Comparison of ENCODE assay signal across 14 mouse cellular contexts in the genomic region with DNA sequence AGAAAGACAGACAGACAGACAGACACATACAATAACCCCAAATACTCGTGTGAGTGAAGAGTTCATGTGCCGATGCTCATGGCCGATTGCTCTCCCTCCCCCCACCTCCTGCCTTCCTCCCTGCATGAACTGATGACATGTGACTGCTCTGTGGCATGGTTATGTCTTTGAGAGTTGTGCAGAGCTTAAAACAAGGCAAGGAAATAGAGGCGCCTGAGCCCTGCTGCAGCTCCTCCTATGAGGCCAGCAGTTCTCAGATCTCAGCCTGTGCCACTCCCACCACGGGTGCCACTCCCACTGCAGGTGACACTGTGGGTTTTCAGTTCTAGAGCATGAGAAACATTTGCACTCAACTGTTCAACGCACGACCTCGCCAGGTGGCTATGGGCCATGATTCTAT.
DNase-seq lines count a peak whose midpoint lies in the region; ATAC-seq lines count a peak whose summit lies in the region.
"Had no signal": no experiment of that assay in that cellular context is flagged by ENCODE, and none has a peak within 500 bp of the region (broad histone marks: within the 10 kb centered on the region; RNA-seq: fewer than 3 reads in every experiment).

No protein-coding gene starts in this region.

- DNase-seq in spleen, postnatal 10 days (ENCODE audit: low spot score in 2 of 2) = peak; percentile 7 to 42
- DNase-seq in spleen, adult 18-20 months = no peak
- DNase-seq in intestine, embryonic 14.5 days (ENCODE audit: low spot score) = no peak
- DNase-seq in thymus, adult 18-20 months = peak; percentile 89 to 95
- no peak for DNase-seq in left cerebral cortex, postnatal 10 days (ENCODE audit: extremely low spot score in 1 of 2, low spot score in 2 of 2)
- no peak for DNase-seq in kidney, postnatal 25 days
- no peak for DNase-seq in frontal cortex, postnatal 10 days (ENCODE audit: low spot score in 2 of 2)
- DNase-seq: adrenal gland, postnatal 14 days; layer of hippocampus, adult 9-11 months; left cerebral cortex, postnatal 4 days; midbrain, embryonic 14.5 days had no signal

- H3K9ac ChIP-seq in intestine, embryonic 14.5 days (ENCODE audit: low read length) = no peak overlapping the region
- H3K9ac ChIP-seq: heart, embryonic 15.5 days; hindbrain, embryonic 14.5 days; liver, embryonic 12.5 days had no signal

- H3K4me3 ChIP-seq in intestine, embryonic 14.5 days (ENCODE audit: low read depth, low read length) = no peak overlapping the region
- H3K4me3 ChIP-seq: heart, embryonic 15.5 days; liver, embryonic 12.5 days had no signal

- no peaks in the 10 kb centered on the region for H3K27me3 ChIP-seq in intestine, embryonic 14.5 days (replicated peaks; ENCODE audit: control insufficient read depth, insufficient read depth, low read length)
- H3K27me3 ChIP-seq: heart, embryonic 15.5 days; liver, embryonic 12.5 days had no signal

- no peaks in the 10 kb centered on the region for H3K9me3 ChIP-seq in intestine, embryonic 14.5 days (ENCODE audit: control insufficient read depth, low read length)
- H3K9me3 ChIP-seq: heart, embryonic 15.5 days; liver, embryonic 12.5 days had no signal

- H3K36me3 ChIP-seq in intestine, embryonic 14.5 days (ENCODE audit: control insufficient read depth, insufficient read depth, low read length) = no peaks in the 10 kb centered on the region

- 78% methylated on average over 8 of the region's 8 CpGs for WGBS in intestine, embryonic 14.5 days

- intact Hi-C loops in left cerebral cortex, postnatal 10 days (cut with DNase I) = no loop called here

- H3K4me1 ChIP-seq in intestine, embryonic 14.5 days (replicated peaks; ENCODE audit: control insufficient read depth, insufficient read depth, low read length) = no peaks in the 10 kb centered on the region
- H3K4me1 ChIP-seq: heart, embryonic 15.5 days; liver, embryonic 12.5 days had no signal

- H3K4me2 ChIP-seq in intestine, embryonic 14.5 days (ENCODE audit: low read length) = no peak overlapping the region
- H3K4me2 ChIP-seq: heart, embryonic 15.5 days; hindbrain, embryonic 14.5 days; liver, embryonic 12.5 days had no signal

- no peak; the same call in 1 of the 2 replicates for ATAC-seq in intestine, embryonic 14.5 days (replicated peaks; ENCODE audit: low FRiP score, low TSS enrichment, low read depth)
- ATAC-seq: liver, embryonic 12.5 days had no signal

- H3K27ac ChIP-seq in intestine, embryonic 14.5 days (ENCODE audit: low read depth) = peak overlapping the region; percentile 22; the same call in 1 of the 2 replicates
- H3K27ac ChIP-seq: heart, embryonic 15.5 days; hindbrain, embryonic 14.5 days; liver, embryonic 12.5 days had no signal

Comparison
In these comparisons a context has a peak if more than half of its experiments do, and no peak if none do; other contexts are left out.
1. DNase-seq: peak in spleen, postnatal 10 days (2 of 2) and thymus, adult 18-20 months (2 of 2); none in spleen, adult 18-20 months (0 of 2), intestine, embryonic 14.5 days (single experiment), left cerebral cortex, postnatal 10 days (0 of 2), kidney, postnatal 25 days (0 of 2) and frontal cortex, postnatal 10 days (0 of 2).